Mouse (Mus musculus): ENCODE measurements around the gene Pml.
A peak's percentile ranks its signal among the peaks of the same experiment; 100 is the strongest.
"Not testable (repeated sequence)": the region's sequence is repeated elsewhere in the genome, so short reads cannot be mapped to it uniquely, and the experiment has no call there.

The Pml gene

DNA sequence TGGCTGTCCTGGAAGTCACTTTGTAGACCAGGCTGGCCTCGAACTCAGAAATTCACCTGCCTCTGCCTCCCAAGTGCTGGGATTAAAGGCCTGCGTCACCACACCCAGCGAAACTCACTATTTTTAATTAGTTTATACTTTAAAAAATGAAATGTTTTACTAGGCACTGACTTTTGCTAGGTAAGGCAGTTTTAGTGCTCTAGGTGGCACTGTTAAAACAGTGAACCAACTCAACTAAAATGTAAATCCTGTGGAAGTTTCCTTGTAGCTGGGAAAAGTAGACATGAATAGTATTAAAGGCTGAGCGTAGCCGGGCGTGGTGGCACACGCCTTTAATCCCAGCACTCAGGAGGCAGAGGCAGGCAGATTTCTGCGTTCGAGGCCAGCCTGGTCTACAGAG, 22.0 kb upstream of the Pml start:
- not testable (repeated sequence) for DNase-seq (ENCODE audit: low spot score)

DNA sequence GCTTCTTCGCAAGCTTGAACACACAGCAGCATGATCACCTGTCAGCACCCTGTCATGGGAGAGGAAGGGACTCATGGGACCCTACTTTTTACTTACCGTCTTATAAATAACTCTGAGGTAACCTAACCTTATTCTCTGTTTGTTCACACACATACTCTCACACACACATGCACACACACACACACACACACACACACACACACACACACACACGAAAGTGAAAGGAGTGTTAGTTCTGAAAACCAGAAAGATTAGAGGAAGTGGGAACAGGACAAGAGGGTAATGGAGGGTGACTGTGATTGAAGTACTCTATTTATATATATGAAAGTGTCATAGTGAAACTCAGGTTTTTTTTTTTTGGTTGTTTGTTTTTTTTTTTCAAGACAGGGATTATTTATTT, 21.5 kb upstream of the Pml start:
- peak; percentile 49 for DNase-seq (ENCODE audit: low spot score)

DNA sequence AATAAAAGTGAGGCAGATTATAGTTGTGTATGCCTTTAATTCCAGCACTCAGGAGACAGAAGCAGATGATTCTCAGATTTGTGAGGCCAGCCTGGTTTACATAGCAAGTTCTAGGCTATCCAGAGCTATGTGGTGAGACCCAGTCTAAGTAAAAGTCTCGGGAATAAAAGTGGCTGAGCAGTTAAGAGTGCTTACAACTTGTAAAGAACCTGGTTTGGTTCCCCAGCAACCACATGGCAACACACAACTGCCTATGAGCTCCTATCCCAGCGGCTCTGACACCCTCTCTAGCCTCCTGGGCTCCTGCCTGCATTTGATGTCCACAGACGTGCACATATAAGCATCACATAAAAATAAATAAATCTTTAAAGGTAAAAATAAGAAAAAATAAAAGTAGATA, 20.5 kb upstream of the Pml start:
- no peak for DNase-seq (ENCODE audit: low spot score)

DNA sequence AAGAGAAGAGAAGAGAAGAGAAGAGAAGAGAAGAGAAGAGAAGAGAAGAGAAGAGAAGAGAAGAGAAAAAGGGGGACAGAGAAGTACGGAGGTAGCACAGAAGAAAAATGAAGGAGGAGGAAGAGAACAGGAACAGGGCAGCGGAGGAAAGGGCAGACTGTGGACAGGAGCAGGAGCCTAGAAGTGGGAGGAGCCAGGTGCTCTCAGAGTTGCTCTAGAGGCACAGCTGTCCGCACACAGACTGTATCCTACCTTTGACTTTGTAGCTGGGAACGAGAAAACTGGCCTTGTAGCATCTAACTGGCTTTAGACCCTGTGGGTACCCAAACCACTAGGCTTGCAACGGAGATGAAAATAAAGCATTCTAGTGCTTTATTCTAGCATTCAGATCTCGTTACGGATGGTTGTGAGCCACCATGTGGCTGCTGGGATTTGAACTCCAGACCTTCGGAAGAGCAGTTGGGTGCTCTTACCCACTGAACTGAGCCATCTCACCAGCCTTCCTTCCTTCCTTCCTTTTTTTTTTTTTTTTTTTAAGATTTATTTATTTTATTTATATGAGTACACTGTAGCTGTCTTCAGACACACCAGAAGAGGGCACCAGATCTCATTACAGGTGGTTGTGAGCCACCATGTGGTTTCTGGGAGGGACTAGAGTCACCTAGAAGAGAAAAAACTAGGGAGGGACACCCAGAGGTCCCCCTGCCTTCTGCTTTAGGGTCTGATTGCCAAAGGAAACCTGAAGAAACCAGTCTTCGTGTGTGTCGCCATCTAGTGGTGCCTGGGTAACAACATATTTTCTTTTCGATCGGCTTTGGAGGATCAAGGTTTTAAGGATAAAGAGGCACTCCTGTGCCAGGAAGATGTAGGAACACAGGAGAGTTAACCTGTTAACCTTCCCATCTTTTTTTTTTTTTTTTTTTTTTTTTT, 19.1 kb upstream of the Pml start:
- DNase-seq (ENCODE audit: low spot score) = peak; percentile 77

DNA sequence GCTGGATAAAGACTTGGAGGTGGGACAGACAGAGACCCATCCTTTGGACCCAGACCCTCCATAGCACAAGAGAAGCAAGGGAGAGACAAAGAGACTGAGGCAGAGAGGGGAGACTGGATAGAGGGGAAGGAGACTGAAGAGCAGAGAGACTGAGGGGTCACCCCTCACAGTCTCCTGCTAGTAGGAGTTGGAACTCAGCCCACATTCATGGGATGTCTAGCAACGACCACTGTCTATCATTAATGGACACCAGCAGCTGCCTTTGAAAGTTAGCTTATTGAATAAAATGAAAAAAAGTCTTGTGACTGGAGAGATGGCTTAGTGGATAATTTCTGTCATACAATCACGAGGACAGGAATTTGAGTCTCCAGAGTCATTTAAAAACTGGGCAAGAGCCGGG, 17.5 kb upstream of the Pml start:
- DNase-seq (ENCODE audit: low spot score) = no peak

DNA sequence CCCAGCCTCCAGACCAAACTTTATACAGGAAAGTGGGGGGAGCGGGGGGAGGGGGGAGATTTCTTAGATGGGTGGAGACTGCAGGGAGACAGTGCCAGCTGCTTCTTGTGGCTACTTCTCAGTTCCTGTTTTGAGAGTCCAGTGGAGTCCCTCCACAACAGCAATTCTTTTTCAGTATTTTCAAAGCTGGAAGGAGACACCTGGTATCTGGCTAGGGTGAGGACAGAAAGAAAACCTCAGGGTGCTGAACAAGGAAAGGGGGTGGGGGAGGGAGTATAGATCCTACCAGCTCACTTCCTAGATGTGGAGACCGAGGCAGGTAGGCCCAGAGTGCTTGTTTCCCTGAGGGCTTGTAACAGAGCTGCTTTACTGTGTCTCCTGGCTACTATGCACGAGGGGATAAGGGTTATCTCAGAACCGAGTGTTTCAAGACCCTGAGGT, 17.0 kb upstream of the Pml start:
- DNase-seq (ENCODE audit: low spot score) = no peak

DNA sequence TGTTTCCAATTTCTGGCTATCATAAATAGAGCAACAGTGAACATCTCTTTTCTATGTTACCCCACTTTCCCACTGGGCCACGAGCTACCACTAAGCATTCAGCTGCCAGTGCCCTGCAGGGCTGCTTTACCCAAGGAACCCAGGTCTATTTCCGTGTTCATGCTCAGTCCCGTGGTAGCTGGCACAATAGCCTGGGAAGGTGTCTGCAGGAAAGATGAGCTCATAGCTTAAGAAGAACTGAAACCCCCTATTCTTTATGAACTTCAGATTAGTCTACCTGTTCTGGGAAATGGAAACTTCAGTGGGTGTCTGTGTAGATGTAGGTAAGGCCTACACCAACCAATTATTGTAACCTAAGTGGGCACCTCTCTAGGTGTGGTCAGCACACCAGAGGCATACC, 15.8 kb upstream of the Pml start:
- no peak for DNase-seq (ENCODE audit: low spot score)

DNA sequence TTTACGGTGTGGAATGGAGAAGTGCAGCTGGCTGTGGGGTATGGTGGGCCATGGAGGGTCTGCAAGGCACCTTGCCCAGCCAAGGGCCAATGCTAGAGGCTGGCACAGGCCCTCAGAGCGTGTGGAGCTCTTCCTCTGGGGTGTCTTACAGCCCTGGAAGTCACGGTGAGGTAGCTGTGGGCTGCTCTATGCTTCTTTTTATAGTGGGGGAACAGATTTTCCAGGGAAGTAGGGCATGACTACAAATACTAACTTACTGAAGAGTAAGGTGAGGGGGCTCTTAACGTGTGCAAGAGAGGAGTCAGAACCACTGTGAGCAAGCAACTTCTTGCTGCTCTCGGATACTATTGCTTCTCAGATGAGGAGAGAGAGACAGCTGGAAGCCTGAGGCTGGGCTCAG, 12.9 kb upstream of the Pml start:
- DNase-seq (ENCODE audit: low spot score) = no peak

DNA sequence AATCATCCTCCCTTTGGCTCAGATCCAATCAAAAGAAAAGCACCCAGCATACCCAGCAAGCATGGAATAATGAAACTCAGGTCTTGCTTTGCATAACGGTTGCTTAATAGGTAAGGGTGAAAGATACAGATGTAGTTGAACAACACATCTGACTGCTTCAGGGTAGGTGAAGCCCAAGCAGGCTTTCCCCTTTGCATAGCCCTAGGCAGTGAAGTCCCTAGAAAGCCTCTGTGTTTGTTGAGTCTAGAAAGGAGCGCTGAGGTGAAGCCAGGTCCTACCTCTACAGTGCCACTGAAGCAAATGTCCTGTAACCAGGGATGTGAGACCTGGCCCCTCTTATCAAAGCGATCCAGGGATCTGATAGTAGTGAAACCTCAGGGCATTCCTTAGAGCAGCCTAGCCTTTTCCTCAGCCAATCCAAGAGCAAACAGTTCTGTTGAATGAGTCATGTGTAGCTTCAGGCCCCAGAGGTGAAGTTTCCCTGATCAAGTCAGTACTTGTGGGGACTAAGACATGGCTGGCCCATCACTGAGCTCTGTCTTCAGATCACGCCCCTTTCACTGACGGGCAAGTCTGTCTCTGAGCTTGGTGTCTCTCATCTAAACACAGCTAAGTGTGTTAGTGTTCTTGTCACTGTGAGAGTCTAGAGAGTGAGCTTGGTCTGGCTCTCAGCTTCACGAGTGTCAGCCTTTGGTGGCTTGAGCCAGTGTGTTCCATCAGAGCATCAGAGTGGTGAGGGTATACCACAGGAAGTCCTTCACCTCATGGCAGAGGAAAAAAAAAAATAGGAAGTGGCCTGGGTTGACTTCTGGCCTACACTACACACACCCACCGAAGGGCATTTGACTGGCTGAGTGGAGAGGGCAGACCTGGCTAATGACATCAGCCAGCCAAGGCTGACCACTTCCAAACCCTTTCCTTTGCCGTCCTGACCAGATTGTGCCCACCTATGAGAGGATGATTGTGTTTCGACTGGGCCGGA, 6.4 kb upstream of the Pml start:
- no peak for DNase-seq (ENCODE audit: low spot score)

DNA sequence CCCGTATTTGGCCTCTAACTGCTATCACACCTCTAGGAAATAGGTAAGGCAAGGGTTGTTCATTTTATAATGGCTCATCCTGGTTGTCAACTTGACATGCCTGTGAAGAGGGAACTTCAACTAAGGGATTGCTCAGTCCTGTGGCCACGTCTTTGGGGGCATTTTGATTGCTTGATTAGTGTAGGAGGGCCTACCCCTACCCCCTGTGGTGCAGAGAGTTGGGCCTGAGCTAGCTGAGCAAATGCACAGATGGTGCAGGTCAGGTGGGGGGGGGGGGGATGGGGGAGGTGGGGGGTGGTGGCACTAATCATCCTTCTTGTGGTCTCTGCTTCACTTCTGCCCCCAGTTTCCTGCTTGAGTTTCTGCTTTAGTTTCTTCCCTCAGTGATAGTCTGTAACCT, 5.5 kb upstream of the Pml start:
- DNase-seq (ENCODE audit: low spot score) = no peak

DNA sequence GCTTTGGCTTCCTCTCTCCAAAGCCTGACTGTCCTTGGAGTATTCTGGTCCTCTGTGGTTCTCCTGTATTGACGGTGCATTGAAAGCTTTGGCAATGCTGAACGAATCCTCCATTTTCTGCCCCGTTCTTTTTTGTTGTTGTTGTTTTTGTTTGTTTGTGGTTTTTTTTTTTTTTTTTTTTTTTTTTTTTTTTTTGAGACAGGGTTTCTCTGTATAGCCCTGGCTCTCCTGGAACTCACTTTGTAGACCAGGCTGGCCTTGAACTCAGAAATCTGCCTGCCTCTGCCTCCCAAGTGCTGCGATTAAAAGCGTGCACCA, 4.2 kb upstream of the Pml start:
- not testable (repeated sequence) for DNase-seq (ENCODE audit: low spot score)

DNA sequence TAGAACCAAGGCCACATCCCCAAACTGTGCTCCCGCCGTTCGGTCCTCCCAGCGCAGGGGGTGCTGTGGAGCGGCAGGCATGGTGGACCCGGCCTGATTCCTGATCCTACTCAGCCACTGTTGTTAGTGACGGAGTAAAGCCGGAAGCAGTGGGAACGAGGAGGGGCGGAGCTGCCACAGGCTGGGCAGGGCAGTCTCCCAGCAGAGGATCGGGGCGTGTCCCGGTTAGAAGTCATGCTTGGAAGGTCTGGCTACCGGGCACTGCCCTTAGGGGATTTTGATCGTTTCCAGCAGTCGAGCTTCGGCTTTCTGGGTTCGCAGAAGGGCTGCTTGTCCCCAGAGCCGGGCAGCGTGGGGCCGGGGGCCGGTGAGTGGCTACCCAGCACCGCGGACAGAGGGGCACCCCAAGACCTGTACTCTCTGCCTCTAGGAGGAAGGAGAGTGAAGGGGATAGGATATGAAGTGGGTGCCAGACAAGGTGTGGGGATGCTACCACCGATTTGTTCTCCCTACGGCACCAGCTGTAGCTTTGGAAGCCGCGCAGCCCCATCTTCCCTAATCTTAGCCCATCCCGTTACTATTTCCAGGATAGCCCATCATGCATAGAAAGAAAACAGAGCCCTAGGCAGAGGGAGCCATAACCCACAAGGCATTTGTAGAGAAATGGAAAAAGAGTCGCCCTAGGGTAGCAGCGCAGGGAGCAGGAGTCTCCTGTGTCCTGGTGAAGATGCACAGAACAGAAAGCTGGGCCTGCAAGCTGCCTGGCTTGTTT, 3.6 kb upstream of the Pml start, which contains the start of gene Stoml1:
Gene Stoml1 (plus strand): TSS at position 132 of the 772 bp plus-strand sequence.
- DNase-seq (ENCODE audit: low spot score) = peak; percentile 98

DNA sequence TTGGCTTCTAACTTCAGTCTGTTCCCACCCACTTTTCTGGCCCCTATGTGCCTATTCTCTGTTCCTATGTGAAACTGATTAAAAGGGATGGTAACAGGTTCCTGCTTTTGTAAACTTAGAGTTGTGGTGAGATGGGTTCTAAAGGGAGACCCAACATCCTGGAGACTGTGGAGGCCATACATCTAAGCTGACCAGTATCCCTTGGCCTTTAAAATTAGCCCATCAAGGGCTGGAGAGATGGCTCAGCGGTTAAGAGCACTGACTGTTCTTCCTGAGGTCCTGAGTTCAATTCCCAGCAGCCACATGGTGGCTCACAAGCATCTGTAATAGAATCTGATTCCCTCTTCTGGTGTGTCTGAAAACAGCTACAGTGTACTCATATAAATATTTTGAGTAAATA, 1.1 kb upstream of the Pml start:
- not testable (repeated sequence) for DNase-seq (ENCODE audit: low spot score)

DNA sequence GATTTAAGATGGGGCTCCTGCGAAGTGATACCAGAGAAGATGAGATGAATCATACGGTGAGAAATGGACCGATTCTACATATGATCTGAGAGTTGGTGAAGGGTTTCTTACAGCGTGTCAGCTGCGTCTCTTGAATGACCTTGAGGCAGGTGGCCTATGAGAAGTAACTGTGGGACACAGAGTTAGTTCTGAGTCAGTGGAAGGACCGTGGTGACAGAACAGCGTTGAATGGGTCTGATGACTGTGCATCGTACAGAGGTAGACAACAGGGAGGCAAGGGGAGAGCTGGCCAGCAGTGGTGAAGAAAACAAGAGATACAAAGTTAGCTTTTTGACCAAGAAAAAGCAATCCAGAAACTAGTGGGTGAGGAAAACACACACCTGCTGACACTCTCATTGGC, 736 bp upstream of the Pml start:
- no peak for DNase-seq (ENCODE audit: low spot score)

DNA sequence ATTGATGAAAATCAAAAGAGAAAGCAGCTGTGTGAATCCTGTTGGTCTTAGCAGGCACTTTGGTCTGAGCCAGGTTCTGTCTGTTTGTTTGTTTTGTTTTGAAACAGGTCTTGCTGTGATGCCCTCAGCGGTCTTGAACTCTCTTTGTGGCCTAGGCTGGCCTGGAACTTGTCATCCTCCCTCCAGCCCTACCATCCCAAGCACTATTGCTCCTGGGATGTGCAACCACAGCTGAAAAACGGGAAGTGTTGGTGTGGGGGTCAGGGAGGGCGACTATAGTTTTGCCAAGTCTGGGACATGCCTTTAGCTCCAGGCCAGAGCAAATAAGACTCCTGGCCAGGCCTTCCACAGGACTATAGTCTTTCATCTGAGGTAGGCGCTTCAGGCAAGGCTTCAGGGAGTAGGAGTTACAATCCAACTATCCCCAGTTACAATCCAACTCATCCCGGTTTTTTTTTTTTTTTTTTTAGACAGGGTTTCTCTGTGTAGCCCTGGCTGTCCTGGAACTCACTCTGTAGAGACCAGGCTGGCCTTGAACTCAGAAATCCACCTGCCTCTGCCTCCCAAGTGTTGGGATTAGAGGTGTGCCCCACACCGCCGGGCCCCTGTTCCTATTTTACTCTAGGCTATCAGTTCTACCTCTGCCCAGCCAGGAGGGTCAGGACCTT, 706 bp downstream of the Pml start:
- DNase-seq (ENCODE audit: low spot score) = no peak

DNA sequence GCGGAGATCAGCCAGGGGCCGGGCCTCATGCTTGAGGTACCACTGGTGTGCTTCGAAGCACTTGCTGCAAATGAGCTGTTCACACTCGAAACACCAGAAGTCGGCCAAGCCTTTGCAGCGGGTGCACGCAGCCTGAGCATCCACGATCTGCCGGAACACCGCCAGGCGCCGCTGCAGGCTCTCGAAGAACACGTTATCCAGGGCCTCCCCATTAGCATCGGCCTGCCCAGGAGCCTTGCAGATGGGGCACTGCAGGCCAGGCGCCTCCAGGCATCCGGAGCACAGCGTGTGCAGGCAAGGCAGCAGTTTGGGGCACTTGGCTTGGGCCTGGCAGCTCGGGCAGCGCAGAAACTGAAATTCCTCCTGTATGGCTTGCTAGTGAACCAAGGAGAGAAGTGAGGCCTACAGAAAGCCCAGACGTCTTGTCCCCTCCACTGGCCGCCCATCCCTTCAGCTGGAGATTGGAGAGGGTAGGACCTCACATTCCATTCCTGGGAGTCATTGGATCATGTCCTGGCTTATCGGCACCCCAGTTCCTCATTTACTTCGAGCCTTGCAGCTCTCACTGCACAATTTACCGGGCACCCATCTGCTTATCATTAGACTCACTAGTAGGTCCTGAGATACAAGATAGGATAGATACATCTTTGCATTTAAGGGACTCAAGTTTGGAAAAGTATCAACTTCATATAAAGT, 2.4 kb downstream of the Pml start:
- DNase-seq (ENCODE audit: low spot score) = peak; percentile 84

DNA sequence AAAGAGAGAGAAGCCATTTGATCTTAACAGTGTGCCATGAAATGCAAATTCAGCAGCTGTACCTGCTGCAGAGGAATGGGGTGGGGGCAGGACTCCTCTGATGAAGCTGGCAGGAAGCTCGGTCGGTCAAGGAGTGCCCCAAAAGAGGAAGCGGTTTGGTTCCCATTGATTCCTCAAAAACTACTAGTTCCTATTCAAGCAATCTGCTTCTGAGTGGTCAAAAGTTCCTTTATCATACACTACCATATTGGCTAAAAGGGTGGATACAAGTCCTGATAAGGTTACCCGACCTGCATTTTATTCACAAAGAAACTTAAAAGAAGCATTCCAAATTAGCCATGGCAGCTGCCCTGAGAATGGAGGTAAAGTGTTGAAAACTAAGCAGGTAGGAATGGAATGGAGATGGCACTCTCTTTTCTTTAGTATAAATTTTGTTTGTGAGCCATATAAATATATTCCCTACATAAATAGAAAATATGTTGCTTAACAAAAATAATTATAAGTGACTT, 3.4 kb downstream of the Pml start:
- no peak for DNase-seq (ENCODE audit: low spot score)

DNA sequence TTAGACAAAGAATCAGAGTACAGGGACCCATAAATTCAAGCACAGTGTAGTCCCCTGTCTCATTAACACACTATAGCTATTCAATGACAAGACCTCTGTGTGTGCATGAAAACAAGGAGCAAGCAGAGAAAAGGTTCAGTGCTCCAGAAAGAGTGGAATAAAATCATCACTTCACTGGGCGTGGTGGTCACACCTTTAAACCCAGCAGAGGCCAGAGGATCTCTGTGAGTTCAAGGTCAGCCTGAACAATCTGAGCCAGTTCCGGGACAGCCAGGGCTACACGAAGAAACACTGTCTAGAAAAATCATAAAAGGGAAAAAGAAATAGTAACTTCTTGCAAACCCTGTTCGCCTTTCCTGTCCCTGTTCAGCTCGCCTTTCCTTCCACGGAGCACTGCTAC, 5.9 kb downstream of the Pml start:
- DNase-seq (ENCODE audit: low spot score) = no peak

DNA sequence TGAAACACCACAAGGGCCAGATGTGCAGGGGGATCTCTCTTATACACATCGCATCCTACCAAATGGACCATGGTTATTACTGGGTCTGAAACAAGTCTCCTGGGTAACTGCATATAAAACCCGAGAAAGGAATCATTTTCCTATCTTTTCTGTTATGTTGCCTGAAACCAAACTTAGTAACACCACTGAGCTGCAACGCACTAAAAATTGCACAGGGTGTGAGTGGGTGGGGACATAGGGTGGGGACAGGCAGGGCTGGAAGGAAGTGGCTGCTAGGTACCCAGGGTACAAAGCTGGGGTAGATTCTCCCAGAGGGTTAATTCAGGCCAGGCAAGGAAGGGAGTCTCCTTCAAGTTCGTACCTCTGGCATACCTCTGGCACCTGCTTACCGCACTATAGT, 6.9 kb downstream of the Pml start:
- no peak for DNase-seq (ENCODE audit: low spot score)

DNA sequence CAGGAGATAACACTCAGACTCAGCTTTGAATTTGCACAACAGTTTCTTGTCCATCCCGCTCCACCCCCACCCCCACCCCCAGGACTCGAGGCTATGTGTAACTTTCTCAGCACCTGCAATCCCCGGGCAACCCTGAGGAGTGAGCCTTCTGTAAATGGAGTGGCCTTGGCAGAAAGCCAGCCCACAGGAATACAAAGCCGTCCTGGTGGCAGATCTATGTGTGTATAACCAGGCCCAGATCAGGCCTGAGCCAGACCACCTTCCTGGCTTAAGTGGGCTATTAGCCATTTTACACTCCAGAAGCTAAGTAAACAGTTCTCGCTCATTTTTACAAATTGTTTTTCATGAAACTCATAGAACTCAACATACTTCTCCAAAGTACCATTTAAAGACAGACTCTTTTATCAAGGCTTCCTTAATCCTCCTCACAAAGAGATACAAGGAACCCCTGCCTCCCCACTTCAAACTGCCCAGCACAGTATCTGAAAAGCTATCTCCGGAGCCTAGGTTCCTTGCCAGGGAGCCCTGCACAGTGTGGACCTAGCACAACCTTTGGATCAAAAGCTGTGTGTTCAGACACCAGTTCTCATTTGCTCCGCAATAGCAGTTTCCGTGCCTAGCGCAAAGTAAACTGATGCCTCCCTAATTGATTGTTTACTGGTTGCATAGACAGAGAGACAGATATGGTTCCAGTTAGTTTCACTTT, 7.7 kb downstream of the Pml start:
- DNase-seq (ENCODE audit: low spot score) = peak; percentile 65
